Mouse (Mus musculus): ENCODE results near the gene Mov10l1. TPM values are rescaled to one million over a fixed set of nuclear protein-coding genes. Genes with fewer than 3 reads are reported as not detected.

Mov10l1 gene
- total and polyA plus RNA-seq, 2 experiments from 2014 or later: 74.3 to 124 TPM

DNA sequence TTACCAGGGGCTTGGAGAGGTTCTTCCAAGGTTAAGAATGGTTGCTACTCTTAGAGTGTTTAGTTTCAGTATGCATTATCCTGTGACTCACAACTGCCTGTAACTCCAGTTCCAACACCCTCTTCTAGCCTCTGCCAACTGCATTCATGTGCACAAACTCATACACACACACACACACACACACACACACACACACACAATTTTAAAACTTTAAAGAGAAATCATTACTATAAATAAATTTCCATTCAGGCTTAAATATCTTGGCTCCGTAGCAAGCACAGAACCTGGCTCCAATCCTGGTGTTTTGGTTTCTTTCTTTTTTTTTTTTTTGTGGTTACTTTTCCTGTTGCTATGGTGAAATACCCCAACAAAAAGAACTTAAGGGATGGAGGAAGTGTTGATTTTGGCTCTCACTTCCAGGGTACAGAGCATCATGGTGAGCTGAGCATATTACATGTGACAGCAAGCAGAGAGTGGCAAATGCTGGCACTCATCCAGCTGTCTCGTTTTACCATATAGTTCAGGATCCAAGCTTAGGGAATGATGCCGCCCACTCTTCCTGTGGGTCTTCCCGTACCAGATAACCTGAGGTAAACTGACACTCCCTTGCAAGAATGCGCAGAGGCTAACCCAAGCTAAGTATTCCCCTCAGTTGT is 38.7 kb upstream of the Mov10l1 start:
- no peak overlapping the region for H3K4me3 ChIP-seq (ENCODE audit: low read depth, low read length)
- no peaks in the 10 kb centered on the region for H3K36me3 ChIP-seq (replicated peaks; ENCODE audit: control insufficient read depth, insufficient read depth, low read length)
- DNase-seq (ENCODE audit: low spot score) (no peak), ATAC-seq (ENCODE audit: insufficient read depth, low read depth) (no peak)
- H3K9ac ChIP-seq (replicated peaks; ENCODE audit: low read depth, low read length): no peak overlapping the region
- 57% methylated on average over 5 of the region's 5 CpGs for WGBS
- H3K4me2 ChIP-seq (ENCODE audit: low read depth, low read length): no peak overlapping the region
- no peaks in the 10 kb centered on the region for H3K9me3 ChIP-seq (replicated peaks; ENCODE audit: control insufficient read depth, low read length)
- no peaks in the 10 kb centered on the region for H3K27me3 ChIP-seq (ENCODE audit: control insufficient read depth, insufficient read depth, low read length)
- 0 out of 2 replicates have a peak, but pooled peaks cover 8% of the 10 kb centered on the region for H3K4me1 ChIP-seq (ENCODE audit: control insufficient read depth, insufficient read depth)
- no peak overlapping the region for H3K27ac ChIP-seq (ENCODE audit: low read depth)
- TF ChIP-seq EP300 (IDR thresholded peaks at IDR 0.05; ENCODE audit: low read depth) (no peak), CTCF (IDR thresholded peaks at IDR 0.05; ENCODE audit: low read depth) (no peak)

DNA sequence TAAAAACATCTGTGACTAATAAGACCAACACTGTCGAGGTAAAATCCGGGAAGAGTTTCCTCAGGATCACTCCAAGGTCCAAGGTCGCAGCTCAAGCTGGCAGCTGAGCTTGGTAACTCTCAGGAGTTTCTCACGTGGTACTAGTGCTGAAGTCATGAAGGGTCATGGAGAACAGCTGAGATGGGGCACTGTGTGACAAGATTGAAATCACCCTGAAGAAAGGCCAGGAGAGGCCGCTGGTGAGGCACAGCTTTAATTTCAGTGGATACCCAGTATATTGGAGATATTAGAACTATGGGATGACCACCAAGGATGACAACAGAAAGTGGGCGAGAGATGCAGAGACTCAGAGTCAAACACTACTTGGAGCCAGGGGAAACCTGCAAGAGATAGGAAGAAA is 35.9 kb upstream of the Mov10l1 start:
- H3K9me3 ChIP-seq (replicated peaks; ENCODE audit: control insufficient read depth, low read length): no peaks in the 10 kb centered on the region
- H3K27me3 ChIP-seq (ENCODE audit: control insufficient read depth, insufficient read depth, low read length): no peaks in the 10 kb centered on the region
- no peaks in the 10 kb centered on the region for H3K36me3 ChIP-seq (replicated peaks; ENCODE audit: control insufficient read depth, insufficient read depth, low read length)
- WGBS: 53% methylated on average over 6 of the region's 6 CpGs
- ATAC-seq (ENCODE audit: insufficient read depth, low read depth) (no peak), DNase-seq (ENCODE audit: low spot score) (no peak)
- TF ChIP-seq CTCF (IDR thresholded peaks at IDR 0.05; ENCODE audit: low read depth): no peak
- no peak for TF ChIP-seq EP300 (IDR thresholded peaks at IDR 0.05; ENCODE audit: low read depth)
- H3K4me2 ChIP-seq (ENCODE audit: low read depth, low read length): no peak overlapping the region
- H3K4me1 ChIP-seq (ENCODE audit: control insufficient read depth, insufficient read depth): 0 out of 2 replicates have a peak, but pooled peaks cover 8% of the 10 kb centered on the region
- H3K4me3 ChIP-seq (ENCODE audit: low read depth, low read length): no peak overlapping the region
- no peak overlapping the region for H3K9ac ChIP-seq (replicated peaks; ENCODE audit: low read depth, low read length)
- no peak overlapping the region for H3K27ac ChIP-seq (ENCODE audit: low read depth)

GRCm38 (mm10) chr15:88951246-88951645 is 31.5 kb upstream of the Mov10l1 start:
- H3K27me3 ChIP-seq (ENCODE audit: control insufficient read depth, insufficient read depth, low read length): peaks cover 19% of the 10 kb centered on the region
- H3K9me3 ChIP-seq (replicated peaks; ENCODE audit: control insufficient read depth, low read length): no peaks in the 10 kb centered on the region
- 84% methylated on average over 4 of the region's 4 CpGs for WGBS
- H3K4me3 ChIP-seq (ENCODE audit: low read depth, low read length): no peak overlapping the region
- ATAC-seq (ENCODE audit: insufficient read depth, low read depth) (no peak), DNase-seq (ENCODE audit: low spot score) (no peak)
- H3K36me3 ChIP-seq (replicated peaks; ENCODE audit: control insufficient read depth, insufficient read depth, low read length): no peaks in the 10 kb centered on the region
- H3K4me2 ChIP-seq (ENCODE audit: low read depth, low read length): no peak overlapping the region
- no peak for TF ChIP-seq CTCF (IDR thresholded peaks at IDR 0.05; ENCODE audit: low read depth)
- no peak for TF ChIP-seq EP300 (IDR thresholded peaks at IDR 0.05; ENCODE audit: low read depth)
- H3K4me1 ChIP-seq (ENCODE audit: control insufficient read depth, insufficient read depth): 0 out of 2 replicates have a peak, but pooled peaks cover 4% of the 10 kb centered on the region
- H3K27ac ChIP-seq (ENCODE audit: low read depth): no peak overlapping the region
- H3K9ac ChIP-seq (replicated peaks; ENCODE audit: low read depth, low read length): no peak overlapping the region

- Histone ChIP-seq H3K9me3 (replicated peaks; ENCODE audit: control insufficient read depth, low read length) (no peaks in the 10 kb centered on the region), H3K27me3 (ENCODE audit: control insufficient read depth, insufficient read depth, low read length) (peaks cover 19% of the 10 kb centered on the region), H3K4me2 (ENCODE audit: low read depth, low read length) (peak within 1 kb of the TSS; percentile 68), H3K9ac (replicated peaks; ENCODE audit: low read depth, low read length) (no peak within 1 kb of the TSS), H3K4me3 (ENCODE audit: low read depth, low read length) (peak within 1 kb of the TSS; percentile 41), H3K4me1 (ENCODE audit: control insufficient read depth, insufficient read depth) (0 out of 2 replicates have a peak, but pooled peaks cover 4% of the 10 kb centered on the region), H3K27ac (ENCODE audit: low read depth) (no peak within 1 kb of the TSS), H3K36me3 (replicated peaks; ENCODE audit: control insufficient read depth, insufficient read depth, low read length) (no peaks in the 10 kb centered on the region)
- no peak for DNase-seq (ENCODE audit: low spot score)
- peak; percentile 49 for ATAC-seq (ENCODE audit: insufficient read depth, low read depth)
- TF ChIP-seq CTCF (IDR thresholded peaks at IDR 0.05; ENCODE audit: low read depth): no peak
- no peak for TF ChIP-seq EP300 (IDR thresholded peaks at IDR 0.05; ENCODE audit: low read depth)
- 4% methylated on average over 53 of the region's 53 CpGs for WGBS
Measured at GRCm38 (mm10) chr15:88954368-88955072, 28.2 kb upstream of the Mov10l1 start, which contains the start of gene Ttll8. TSS of gene Ttll8 (minus strand) at chr15:88954418.

GRCm38 (mm10) chr15:88955342-88955741 is 27.4 kb upstream of the Mov10l1 start:
- Histone ChIP-seq H3K27ac (ENCODE audit: low read depth) (no peak overlapping the region), H3K4me1 (ENCODE audit: control insufficient read depth, insufficient read depth) (0 out of 2 replicates have a peak, but pooled peaks cover 4% of the 10 kb centered on the region), H3K9me3 (replicated peaks; ENCODE audit: control insufficient read depth, low read length) (no peaks in the 10 kb centered on the region), H3K9ac (replicated peaks; ENCODE audit: low read depth, low read length) (no peak overlapping the region), H3K27me3 (ENCODE audit: control insufficient read depth, insufficient read depth, low read length) (peaks cover 19% of the 10 kb centered on the region), H3K36me3 (replicated peaks; ENCODE audit: control insufficient read depth, insufficient read depth, low read length) (no peaks in the 10 kb centered on the region), H3K4me2 (ENCODE audit: low read depth, low read length) (no peak overlapping the region), H3K4me3 (ENCODE audit: low read depth, low read length) (no peak overlapping the region)
- TF ChIP-seq EP300 (IDR thresholded peaks at IDR 0.05; ENCODE audit: low read depth) (no peak), CTCF (IDR thresholded peaks at IDR 0.05; ENCODE audit: low read depth) (no peak)
- 91% methylated on average over 6 of the region's 6 CpGs for WGBS
- DNase-seq (ENCODE audit: low spot score) (no peak), ATAC-seq (ENCODE audit: insufficient read depth, low read depth) (no peak)

All from heart, postnatal 0 days (tissue).